Mouse (Mus musculus): ENCODE measurements around the gene Flnb.

- TF ChIP-seq IRF4 (IDR thresholded peaks at IDR 0.05; ENCODE audit: low read depth, low read length) (no peak), POLR2A (IDR thresholded peaks at IDR 0.05; ENCODE audit: low read depth, low read length) (no peak), CTCF (conservative IDR thresholded peaks at IDR 0.05 in 1 of 2, IDR thresholded peaks at IDR 0.05 in 1 of 2; ENCODE audit: low read depth in 2 of 2, low read length in 2 of 2) (no peak), TCF12 (IDR thresholded peaks at IDR 0.05; ENCODE audit: low read depth, low read length) (no peak), ZKSCAN1 (IDR thresholded peaks at IDR 0.05; ENCODE audit: borderline replicate concordance, low read depth, low read length) (no peak), POLR2AphosphoS2 (IDR thresholded peaks at IDR 0.05; ENCODE audit: low read depth, low read length) (no peak), UBTF (IDR thresholded peaks at IDR 0.05; ENCODE audit: low read depth, low read length) (no peak), EP300 (IDR thresholded peaks at IDR 0.05; ENCODE audit: low read length) (no peak), RAD21 (IDR thresholded peaks at IDR 0.05; ENCODE audit: low read depth, low read length) (no peak), USF1 (IDR thresholded peaks at IDR 0.05; ENCODE audit: low read depth, low read length) (no peak), ZMIZ1 (IDR thresholded peaks at IDR 0.05; ENCODE audit: low read depth, low read length) (no peak)
Observed at GRCm38 (mm10) chr14:7943101-7943800, 125.5 kb downstream of the Flnb start.
